Mouse (Mus musculus) testis, adult 2 months (tissue): ENCODE data around the gene Plekhh3.

ENCODE experiments used
- CTCF ChIP-seq: fragments of 200-500 bp; IDR thresholded peaks from 2 replicates; pipeline ENCODE4 v1.5.1; 2012; ENCODE audit warnings: low read depth, mild to moderate bottlenecking, inconsistent platforms, low read length, moderate library complexity; ENCODE audit not compliant: control insufficient read depth, insufficient read depth, insufficient replicate concordance
- POLR2A ChIP-seq: fragments of 200-500 bp; IDR thresholded peaks from 2 replicates; pipeline ENCODE4 v1.6.1; 2012; ENCODE audit warnings: low read depth, mild to moderate bottlenecking, inconsistent platforms, low read length, moderate library complexity; ENCODE audit not compliant: control insufficient read depth

- TF ChIP-seq POLR2A, result no peak
- TF ChIP-seq CTCF, result no peak
Observed at GRCm38 (mm10) chr11:101140164-101140819, 30.9 kb downstream of the Plekhh3 start.
